Mouse (Mus musculus) embryonic facial prominence, embryonic 11.5 days (tissue): Measurements from ENCODE around the gene Olfr156. TPM values are rescaled to one million over a fixed set of nuclear protein-coding genes. Genes with fewer than 3 reads are reported as not detected.

Experiments
- ATAC-seq: fragments of 200-750 bp; cut with Nextera tagmentation; replicated peaks from 2 replicates; pipeline ENCODE4 v1.8.0; 2017; ENCODE audit warnings: low read depth; ENCODE audit not compliant: insufficient number of reproducible peaks, low FRiP score, low TSS enrichment
- DNase-seq: peaks from one replicate; pipeline ENCODE4 v3.0.0-alpha.2; 2015; ENCODE audit warnings: low spot score
- H3K27ac ChIP-seq: fragments of 300-500 bp; sonication (generic); replicated peaks from 2 replicates; pipeline ENCODE4 v1.5.1; 2014; ENCODE audit warnings: mild to moderate bottlenecking, low read depth, low read length, control low read depth
- H3K27me3 ChIP-seq: fragments of 300-500 bp; sonication (generic); 2 replicates; pipeline ENCODE4 v1.6.1; 2014; ENCODE audit warnings: mild to moderate bottlenecking, low read length, moderate library complexity, mixed read lengths; ENCODE audit not compliant: control insufficient read depth, insufficient read depth
- H3K36me3 ChIP-seq: fragments of 300-500 bp; sonication (generic); replicated peaks from 2 replicates; pipeline ENCODE4 v1.6.1; 2014; ENCODE audit warnings: low read depth, mild to moderate bottlenecking, low read length, moderate library complexity, mixed read lengths; ENCODE audit not compliant: control insufficient read depth, insufficient read depth
- H3K4me1 ChIP-seq: fragments of 300-500 bp; sonication (generic); 2 replicates; pipeline ENCODE4 v1.6.1; 2014; ENCODE audit warnings: low read length, mixed read lengths; ENCODE audit not compliant: control insufficient read depth, insufficient read depth
- H3K4me2 ChIP-seq: fragments of 300-500 bp; sonication (generic); 2 replicates; pipeline ENCODE4 v1.6.1; 2014; ENCODE audit warnings: low read depth, mild to moderate bottlenecking, control low read depth, low read length, moderate library complexity
- H3K4me3 ChIP-seq: fragments of 300-500 bp; sonication (generic); 2 replicates; pipeline ENCODE4 v1.5.1; 2014; ENCODE audit warnings: low read depth, low read length, control low read depth
- H3K9ac ChIP-seq: fragments of 300-500 bp; sonication (generic); replicated peaks from 2 replicates; pipeline ENCODE4 v1.6.1; 2014; ENCODE audit warnings: mild to moderate bottlenecking, control low read depth, low read length
- H3K9me3 ChIP-seq: fragments of 300-500 bp; sonication (generic); replicated peaks from 2 replicates; pipeline ENCODE4 v1.6.1; 2016; ENCODE audit warnings: mild to moderate bottlenecking, low read length, inconsistent platforms, mixed read lengths; ENCODE audit not compliant: control insufficient read depth
- WGBS: fragments of 180-500 bp; shearing (Covaris S2); extraction: QIAGEN DNeasy Blood & Tissue Kit; methylation state at CpG from one replicate; pipeline ENCODE4 v1.1.7; 2014; 5-methylcytosine and 5-hydroxymethylcytosine counted together
- polyA plus RNA-seq: library from polyadenylated mRNA; unstranded; fragments of >200 nt; fragmentation: Nextera tagmentation; extraction: Ambion mirVana; gene quantifications from 2 replicates; pipeline ENCODE4 v1.2.1, GENCODE M21; 2014

Olfr156 gene
- polyA plus RNA-seq, 1 experiment from 2014 or later, result not detected

GRCm38 (mm10) chr4:43795296-43795695 lies 28.4 kb downstream of the Olfr156 start:
- Histone ChIP-seq H3K36me3 (no peaks in the 10 kb centered on the region), H3K4me2 (no peak overlapping the region), H3K27me3 (no peaks in the 10 kb centered on the region), H3K9me3 (no peaks in the 10 kb centered on the region), H3K27ac (no peak overlapping the region), H3K9ac (no peak overlapping the region), H3K4me3 (no peak overlapping the region), H3K4me1 (no peaks in the 10 kb centered on the region)
- DNase-seq, result no peak
- ATAC-seq, result no peak
- WGBS, result 77% methylated on average over 6 of the region's 6 CpGs

GRCm38 (mm10) chr4:43772304-43772703 lies 51.4 kb downstream of the Olfr156 start:
- WGBS, result 39% methylated on average over 2 of the region's 2 CpGs
- Histone ChIP-seq H3K4me2 (no peak overlapping the region), H3K36me3 (no peaks in the 10 kb centered on the region), H3K4me3 (no peak overlapping the region), H3K9ac (no peak overlapping the region), H3K27me3 (no peaks in the 10 kb centered on the region), H3K9me3 (no peaks in the 10 kb centered on the region), H3K4me1 (no peaks in the 10 kb centered on the region), H3K27ac (no peak overlapping the region)
- ATAC-seq (no peak), DNase-seq (no peak)

- no peak overlapping the region for H3K27ac ChIP-seq
- H3K27me3 ChIP-seq, result no peaks in the 10 kb centered on the region
- no peaks in the 10 kb centered on the region for H3K4me1 ChIP-seq
- no peak for DNase-seq
- H3K9ac ChIP-seq, result no peak overlapping the region
- 53% methylated on average over 6 of the region's 6 CpGs for WGBS
- H3K36me3 ChIP-seq, result no peaks in the 10 kb centered on the region
- H3K4me3 ChIP-seq, result no peak overlapping the region
- no peak for ATAC-seq
- H3K4me2 ChIP-seq, result no peak overlapping the region
- H3K9me3 ChIP-seq, result no peaks in the 10 kb centered on the region
Measured at GRCm38 (mm10) chr4:43771626-43772025, 52.1 kb downstream of the Olfr156 start.

- Histone ChIP-seq H3K27ac (no peak within 1 kb of the TSS), H3K27me3 (no peaks in the 10 kb centered on the region), H3K4me2 (no peak within 1 kb of the TSS), H3K36me3 (no peaks in the 10 kb centered on the region), H3K4me1 (no peaks in the 10 kb centered on the region), H3K9ac (no peak within 1 kb of the TSS), H3K4me3 (no peak within 1 kb of the TSS), H3K9me3 (no peaks in the 10 kb centered on the region)
- DNase-seq, result no peak
- WGBS, result 88% methylated on average over 6 of the region's 6 CpGs
- no peak for ATAC-seq
Measured at GRCm38 (mm10) chr4:43770909-43771308, 52.8 kb downstream of the Olfr156 start, which contains the start of gene Olfr159. Gene Olfr159 (minus strand): TSS chr4:43771009.

Other genes with a start within 250 kb of the Olfr156 start
- 21.1 and 30.4 TPM in 2 replicates for gene Rgp1, start 245.2 kb downstream of the Olfr156 start, polyA plus RNA-seq
- 21.0 and 21.1 TPM in 2 replicates for gene Gba2, start 245.0 kb downstream of the Olfr156 start, polyA plus RNA-seq
- not detected in 2 replicates for gene Msmp, start 239.4 kb downstream of the Olfr156 start, polyA plus RNA-seq
- 16.6 and 18.2 TPM in 2 replicates for gene Npr2, start 192.0 kb downstream of the Olfr156 start, polyA plus RNA-seq
- 1.1 and 1.8 TPM in 2 replicates for gene Spag8, start 170.3 kb downstream of the Olfr156 start, polyA plus RNA-seq
- 76.3 and 84.7 TPM in 2 replicates for gene Hint2, start 167.4 kb downstream of the Olfr156 start, polyA plus RNA-seq
- gene Tmem8b, start 154.9 kb downstream of the Olfr156 start, polyA plus RNA-seq, result 2.1 and 3.2 TPM in 2 replicates
- 2.8 and 3.0 TPM in 2 replicates for gene Fam221b, start 154.8 kb downstream of the Olfr156 start, polyA plus RNA-seq
- gene Olfr70, start 123.1 kb downstream of the Olfr156 start, polyA plus RNA-seq, result not detected in 2 replicates
- gene Olfr71, start 113.6 kb downstream of the Olfr156 start, polyA plus RNA-seq, result not detected in 2 replicates
- gene Hrct1, start 96.7 kb downstream of the Olfr156 start, polyA plus RNA-seq, result 0.18 and 0.20 TPM in 2 replicates
- gene Spaar, start 93.9 kb downstream of the Olfr156 start, polyA plus RNA-seq, result 0.04 and 0.08 TPM in 2 replicates
- gene Olfr159, start 52.9 kb downstream of the Olfr156 start, polyA plus RNA-seq, result not detected in 2 replicates
- not detected in 2 replicates for gene Olfr157, start 16.3 kb upstream of the Olfr156 start, polyA plus RNA-seq
- gene Olfr155, start 27.7 kb upstream of the Olfr156 start, polyA plus RNA-seq, result not detected in 2 replicates
- gene Reck, start 51.6 kb upstream of the Olfr156 start, polyA plus RNA-seq, result 21.7 and 24.3 TPM in 2 replicates
- 135 and 142 TPM in 2 replicates for gene Glipr2, start 133.5 kb upstream of the Olfr156 start, polyA plus RNA-seq
- not detected in 2 replicates for gene Ccin, start 159.6 kb upstream of the Olfr156 start, polyA plus RNA-seq
- 272 and 273 TPM in 2 replicates for gene Clta, start 180.6 kb upstream of the Olfr156 start, polyA plus RNA-seq